Mouse (Mus musculus) stomach, embryonic 15.5 days (tissue): ENCODE results near the gene C130032M10Rik. TPM values are rescaled to one million over a fixed set of nuclear protein-coding genes. Genes with fewer than 3 reads are reported as not detected.
A peak's percentile ranks its signal among the peaks of the same experiment; 100 is the strongest.

Experiments
- ATAC-seq: fragments of 200-750 bp; cut with Nextera tagmentation; 2 replicates; pipeline ENCODE4 v1.8.0; 2017; ENCODE audit warnings: low read depth, moderate number of reproducible peaks, moderate TSS enrichment; ENCODE audit not compliant: insufficient read depth, low FRiP score
- H3K27ac ChIP-seq: fragments of 300-500 bp; sonication (generic); 2 replicates; pipeline ENCODE4 v1.5.1; 2015; ENCODE audit warnings: mild to moderate bottlenecking, inconsistent platforms
- H3K27me3 ChIP-seq: fragments of 300-500 bp; sonication (generic); replicated peaks from 2 replicates; pipeline ENCODE4 v1.6.1; 2015; ENCODE audit warnings: inconsistent platforms
- H3K36me3 ChIP-seq: fragments of 300-500 bp; sonication (generic); 2 replicates; pipeline ENCODE4 v1.6.1; 2015; ENCODE audit warnings: inconsistent platforms
- H3K4me1 ChIP-seq: fragments of 300-500 bp; sonication (generic); 2 replicates; pipeline ENCODE4 v1.6.1; 2015; ENCODE audit warnings: inconsistent platforms
- H3K4me2 ChIP-seq: fragments of 300-500 bp; sonication (generic); 2 replicates; pipeline ENCODE4 v1.6.1; 2015; ENCODE audit warnings: mild to moderate bottlenecking, inconsistent platforms
- H3K4me3 ChIP-seq: fragments of 300-500 bp; sonication (generic); replicated peaks from 2 replicates; pipeline ENCODE4 v1.5.1; 2015; ENCODE audit warnings: inconsistent platforms
- H3K9ac ChIP-seq: fragments of 300-500 bp; sonication (generic); 2 replicates; pipeline ENCODE4 v1.6.1; 2015; ENCODE audit warnings: inconsistent platforms
- H3K9me3 ChIP-seq: fragments of 300-500 bp; sonication (generic); 2 replicates; pipeline ENCODE4 v1.6.1; 2016; ENCODE audit warnings: inconsistent platforms
- WGBS: fragments of 180-500 bp; shearing (Covaris S2); methylation state at CpG from one replicate; pipeline ENCODE4 v1.1.7; 2015; 5-methylcytosine and 5-hydroxymethylcytosine counted together
- polyA plus RNA-seq: library from polyadenylated mRNA; unstranded; fragments of >200 nt; fragmentation: Nextera tagmentation; extraction: Ambion mirVana; gene quantifications from 2 replicates; pipeline ENCODE4 v1.2.1, GENCODE M21; 2015

Gene C130032M10Rik
- polyA plus RNA-seq, 1 experiment from 2014 or later, result 0.19 TPM

DNA sequence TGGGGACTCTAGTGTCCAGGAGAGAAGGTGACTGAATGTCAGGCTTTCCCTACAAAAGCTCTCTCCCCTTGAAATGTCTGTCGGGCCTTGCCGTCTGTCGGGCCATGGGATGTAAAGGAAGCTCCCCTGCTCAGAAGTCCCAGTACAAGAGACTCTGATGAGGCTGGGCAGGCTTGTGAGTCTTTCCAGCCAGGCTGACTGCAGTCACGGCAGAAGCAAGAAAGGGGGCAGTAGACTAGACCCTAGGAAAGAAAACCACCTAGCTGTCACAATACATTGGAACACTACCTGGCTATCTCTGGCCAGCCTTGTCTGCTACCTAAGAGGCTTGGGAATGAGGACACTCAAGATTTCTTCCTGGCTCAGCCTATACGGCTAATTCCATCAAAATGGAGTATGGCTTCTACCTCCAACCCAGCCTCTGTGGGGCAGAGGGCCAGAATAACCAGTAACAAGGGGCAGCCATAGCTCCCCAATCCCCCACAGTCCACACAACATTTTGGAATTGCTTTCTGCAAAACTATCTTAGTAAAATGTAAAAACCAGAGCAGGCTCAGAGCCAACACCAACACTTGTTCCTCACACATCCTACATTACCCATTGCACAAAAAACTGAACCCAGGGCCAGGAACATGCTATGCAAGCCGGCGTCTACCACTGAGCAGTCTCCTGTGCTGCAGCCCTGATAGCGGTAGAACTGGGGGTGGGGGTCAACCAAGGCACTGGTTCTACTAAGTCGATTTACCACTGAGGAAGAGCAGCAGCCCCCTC is 19.4 kb downstream of the C130032M10Rik start:
- Histone ChIP-seq H3K4me2 (no peak overlapping the region), H3K36me3 (no peaks in the 10 kb centered on the region), H3K27ac (no peak overlapping the region), H3K4me3 (no peak overlapping the region), H3K27me3 (no peaks in the 10 kb centered on the region), H3K9ac (no peak overlapping the region), H3K9me3 (no peaks in the 10 kb centered on the region), H3K4me1 (peaks cover 6% of the 10 kb centered on the region; the same call in 1 of the 2 replicates)
- ATAC-seq, result no peak
- 86% methylated on average over 9 of the region's 9 CpGs for WGBS

GRCm38 (mm10) chr9:114536628-114537027 is 21.1 kb downstream of the C130032M10Rik start:
- peaks cover 6% of the 10 kb centered on the region for H3K4me1 ChIP-seq
- no peaks in the 10 kb centered on the region for H3K9me3 ChIP-seq
- H3K4me2 ChIP-seq, result no peak overlapping the region
- no peak overlapping the region for H3K4me3 ChIP-seq
- ATAC-seq, result peak; percentile 53; the same call in 1 of the 2 replicates
- no peaks in the 10 kb centered on the region for H3K36me3 ChIP-seq
- H3K9ac ChIP-seq, result no peak overlapping the region
- H3K27ac ChIP-seq, result no peak overlapping the region
- no peaks in the 10 kb centered on the region for H3K27me3 ChIP-seq
- 54% methylated on average over 2 of the region's 2 CpGs for WGBS

GRCm38 (mm10) chr9:114538996-114539563 is 23.6 kb downstream of the C130032M10Rik start:
- no peak overlapping the region for H3K4me3 ChIP-seq
- peaks cover 9% of the 10 kb centered on the region for H3K4me1 ChIP-seq
- H3K27me3 ChIP-seq, result no peaks in the 10 kb centered on the region
- H3K36me3 ChIP-seq, result no peaks in the 10 kb centered on the region
- H3K9ac ChIP-seq, result no peak overlapping the region
- H3K4me2 ChIP-seq, result no peak overlapping the region
- WGBS, result 64% methylated on average over 7 of the region's 7 CpGs
- H3K9me3 ChIP-seq, result no peaks in the 10 kb centered on the region
- no peak for ATAC-seq
- no peak overlapping the region for H3K27ac ChIP-seq

- Histone ChIP-seq H3K27me3 (no peaks in the 10 kb centered on the region), H3K36me3 (no peaks in the 10 kb centered on the region), H3K9me3 (no peaks in the 10 kb centered on the region), H3K4me3 (no peak overlapping the region), H3K27ac (no peak overlapping the region), H3K9ac (no peak overlapping the region), H3K4me2 (no peak overlapping the region), H3K4me1 (peaks cover 30% of the 10 kb centered on the region)
- WGBS, result 32% methylated on average over 1 of the region's 1 CpGs
- 0 out of 2 replicates have a peak, but pooled peaks have one; percentile 7 for ATAC-seq
Measured at GRCm38 (mm10) chr9:114541279-114541741, 25.8 kb downstream of the C130032M10Rik start.

DNA sequence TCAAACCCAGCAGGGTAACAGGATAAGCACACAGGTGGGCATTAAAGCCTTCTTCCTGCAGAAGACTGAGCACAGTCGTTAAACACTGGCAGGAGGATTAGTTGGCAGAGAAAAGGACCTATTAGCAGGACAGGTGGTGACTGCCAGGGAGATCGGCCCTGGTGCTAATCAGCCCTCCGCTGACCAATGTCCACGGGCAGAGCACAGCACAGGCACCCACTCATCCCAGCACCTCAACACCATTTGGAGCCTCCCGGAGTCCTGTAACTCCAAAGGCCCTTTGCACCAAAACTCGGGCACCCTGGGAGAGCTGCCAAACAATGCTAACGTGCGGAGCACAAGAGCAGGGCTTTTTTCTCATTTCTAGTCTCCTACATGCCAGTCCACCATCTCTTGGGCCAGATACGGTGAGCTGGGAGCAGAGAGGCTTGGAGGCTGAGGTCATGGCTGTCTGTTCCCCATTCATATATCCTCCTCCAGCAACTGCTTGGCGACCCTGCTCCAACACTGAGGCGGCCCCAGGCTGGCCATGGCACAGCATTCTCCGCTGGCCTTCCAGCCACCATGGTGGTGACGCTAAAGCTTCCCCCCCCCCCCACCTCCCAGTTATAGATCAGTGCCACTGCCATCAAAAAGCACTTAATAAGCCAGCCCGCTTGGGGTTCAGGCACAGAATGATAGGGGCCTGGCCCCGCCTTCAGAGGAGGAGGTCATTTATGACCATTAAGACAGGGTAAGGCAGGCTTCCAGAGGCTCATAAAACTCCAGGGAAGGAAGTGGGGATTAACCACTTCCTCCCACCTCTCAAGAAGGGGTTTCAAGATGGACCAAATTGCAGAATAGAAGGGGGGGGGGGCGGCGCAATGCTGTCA is 28.6 kb downstream of the C130032M10Rik start:
- H3K4me1 ChIP-seq, result peaks cover 30% of the 10 kb centered on the region
- 0 out of 2 replicates have a peak overlapping the region, but pooled peaks have one; percentile 8 for H3K4me2 ChIP-seq
- H3K36me3 ChIP-seq, result no peaks in the 10 kb centered on the region
- peak; percentile 8; the same call in 1 of the 2 replicates for ATAC-seq
- H3K27ac ChIP-seq, result 0 out of 2 replicates have a peak overlapping the region, but pooled peaks have one; percentile 27
- H3K4me3 ChIP-seq, result no peak overlapping the region
- no peaks in the 10 kb centered on the region for H3K27me3 ChIP-seq
- no peak overlapping the region for H3K9ac ChIP-seq
- no peaks in the 10 kb centered on the region for H3K9me3 ChIP-seq
- 56% methylated on average over 17 of the region's 17 CpGs for WGBS

GRCm38 (mm10) chr9:114544754-114545393 is 29.4 kb downstream of the C130032M10Rik start:
- H3K36me3 ChIP-seq, result no peaks in the 10 kb centered on the region
- H3K9me3 ChIP-seq, result no peaks in the 10 kb centered on the region
- no peak overlapping the region for H3K9ac ChIP-seq
- 0 out of 2 replicates have a peak overlapping the region, but pooled peaks have one; percentile 8 for H3K4me2 ChIP-seq
- peaks cover 30% of the 10 kb centered on the region for H3K4me1 ChIP-seq
- no peak overlapping the region for H3K4me3 ChIP-seq
- ATAC-seq, result no peak
- peak overlapping the region; percentile 27; the same call in 1 of the 2 replicates for H3K27ac ChIP-seq
- H3K27me3 ChIP-seq, result no peaks in the 10 kb centered on the region
- 31% methylated on average over 9 of the region's 9 CpGs for WGBS

DNA sequence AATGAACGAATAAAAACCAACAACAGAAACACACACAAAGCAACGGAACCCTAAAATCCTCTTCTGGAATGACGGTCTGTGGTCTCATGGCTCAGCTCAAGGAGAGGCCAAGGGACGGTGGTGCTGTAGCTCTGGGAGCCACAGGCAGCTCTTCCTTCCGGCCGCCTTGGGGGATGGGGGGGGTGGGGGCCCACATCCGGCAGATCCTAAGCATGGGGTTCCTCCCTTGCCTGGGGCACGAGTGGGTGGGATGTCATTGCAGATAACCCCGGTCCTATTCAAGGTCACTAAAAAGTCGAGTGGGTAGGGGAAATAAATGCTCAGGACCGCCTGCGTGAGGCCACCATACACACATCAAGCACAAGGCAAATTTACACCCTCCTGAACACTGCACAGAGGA is 31.3 kb downstream of the C130032M10Rik start:
- no peak for ATAC-seq
- Histone ChIP-seq H3K4me1 (peaks cover 29% of the 10 kb centered on the region), H3K36me3 (no peaks in the 10 kb centered on the region), H3K27ac (peak overlapping the region; percentile 83), H3K9ac (no peak overlapping the region), H3K4me2 (peak overlapping the region; percentile 35; the same call in 1 of the 2 replicates), H3K4me3 (no peak overlapping the region), H3K27me3 (no peaks in the 10 kb centered on the region), H3K9me3 (no peaks in the 10 kb centered on the region)
- 45% methylated on average over 12 of the region's 12 CpGs for WGBS

- Histone ChIP-seq H3K4me1 (peaks cover 29% of the 10 kb centered on the region), H3K36me3 (no peaks in the 10 kb centered on the region), H3K4me3 (no peak overlapping the region), H3K9ac (no peak overlapping the region), H3K27ac (peak overlapping the region; percentile 83), H3K9me3 (no peaks in the 10 kb centered on the region), H3K4me2 (0 out of 2 replicates have a peak overlapping the region, but pooled peaks have one; percentile 35), H3K27me3 (no peaks in the 10 kb centered on the region)
- peak; percentile 76 for ATAC-seq
- WGBS, result 57% methylated on average over 6 of the region's 6 CpGs
Measured at GRCm38 (mm10) chr9:114547643-114548077, 32.2 kb downstream of the C130032M10Rik start.

DNA sequence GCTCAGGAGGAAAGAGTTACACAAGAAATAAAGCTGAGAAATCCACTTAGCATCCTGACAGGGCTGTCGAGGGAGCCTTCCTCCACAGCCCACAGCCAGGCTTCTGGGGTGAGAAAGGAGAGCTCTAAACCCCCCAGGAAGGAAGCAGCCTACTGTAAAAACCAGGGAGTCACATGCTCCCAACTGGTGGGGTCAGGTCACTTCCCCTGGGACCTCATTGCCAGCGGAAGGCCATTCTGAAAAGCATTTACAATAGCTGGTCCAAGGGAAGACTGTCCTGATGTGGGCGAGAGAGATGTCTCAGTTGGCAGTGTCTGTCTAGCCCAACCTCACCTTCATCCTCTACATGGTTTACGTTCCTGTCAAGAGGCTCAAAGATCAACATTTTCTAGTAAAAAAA is 33.0 kb downstream of the C130032M10Rik start:
- peak overlapping the region; percentile 83; the same call in 1 of the 2 replicates for H3K27ac ChIP-seq
- no peaks in the 10 kb centered on the region for H3K27me3 ChIP-seq
- H3K4me3 ChIP-seq, result no peak overlapping the region
- WGBS, result 49% methylated on average over 4 of the region's 4 CpGs
- H3K9ac ChIP-seq, result no peak overlapping the region
- H3K36me3 ChIP-seq, result no peaks in the 10 kb centered on the region
- no peak overlapping the region for H3K4me2 ChIP-seq
- no peak for ATAC-seq
- no peaks in the 10 kb centered on the region for H3K9me3 ChIP-seq
- H3K4me1 ChIP-seq, result peaks cover 29% of the 10 kb centered on the region

DNA sequence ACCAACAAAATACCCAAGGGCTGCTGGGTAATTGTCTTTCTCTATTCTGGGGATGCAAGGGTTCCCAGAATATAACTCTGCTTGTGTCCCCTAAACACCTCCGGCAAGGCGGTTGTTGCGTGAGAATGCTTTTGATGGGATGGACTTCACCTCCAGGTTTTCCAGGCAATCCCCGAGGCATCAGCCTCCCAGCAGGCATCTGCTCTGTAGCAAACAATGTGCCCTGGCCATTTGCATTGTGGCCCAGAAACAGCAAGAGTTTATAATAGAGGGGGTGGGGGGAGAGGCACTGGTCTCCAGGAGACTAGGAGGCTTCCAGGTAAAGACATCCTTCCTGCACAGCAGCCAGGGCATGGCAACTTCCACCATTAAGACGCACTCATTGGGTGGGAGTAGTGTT is 33.6 kb downstream of the C130032M10Rik start:
- no peak overlapping the region for H3K4me2 ChIP-seq
- H3K27ac ChIP-seq, result peak overlapping the region; percentile 83; the same call in 1 of the 2 replicates
- peaks cover 24% of the 10 kb centered on the region for H3K4me1 ChIP-seq
- no peak overlapping the region for H3K4me3 ChIP-seq
- WGBS, result 55% methylated on average over 5 of the region's 5 CpGs
- ATAC-seq, result no peak
- no peaks in the 10 kb centered on the region for H3K9me3 ChIP-seq
- H3K27me3 ChIP-seq, result no peaks in the 10 kb centered on the region
- no peak overlapping the region for H3K9ac ChIP-seq
- no peaks in the 10 kb centered on the region for H3K36me3 ChIP-seq

GRCm38 (mm10) chr9:114550033-114550432 is 34.5 kb downstream of the C130032M10Rik start:
- H3K9ac ChIP-seq, result no peak overlapping the region
- H3K27ac ChIP-seq, result peak overlapping the region; percentile 67; the same call in 1 of the 2 replicates
- no peaks in the 10 kb centered on the region for H3K9me3 ChIP-seq
- H3K4me3 ChIP-seq, result no peak overlapping the region
- no peaks in the 10 kb centered on the region for H3K36me3 ChIP-seq
- no peaks in the 10 kb centered on the region for H3K27me3 ChIP-seq
- WGBS, result 34% methylated on average over 6 of the region's 6 CpGs
- H3K4me2 ChIP-seq, result no peak overlapping the region
- peaks cover 19% of the 10 kb centered on the region for H3K4me1 ChIP-seq
- no peak for ATAC-seq
